Mouse (Mus musculus): ENCODE measurements around the gene Clca3a2. TPM values are rescaled to one million over a fixed set of nuclear protein-coding genes. Genes with fewer than 3 reads are reported as not detected.
"Not testable (repeated sequence)": the region's sequence is repeated elsewhere in the genome, so short reads cannot be mapped to it uniquely, and the experiment has no call there.

The Clca3a2 gene
- 0.15 TPM in 1 of 2 replicates, not detected in the other for polyA plus RNA-seq (2016; fragmentation: Nextera tagmentation; extraction: Ambion mirVana)

GRCm38 (mm10) chr3:144819219-144819618 is at the start of gene Clca3a2:
Clca3a2 (minus strand) TSS chr3:144819494.
- not testable (repeated sequence) for H3K9ac ChIP-seq; H3K27ac ChIP-seq; H3K4me1 ChIP-seq; H3K4me2 ChIP-seq; H3K4me3 ChIP-seq (replicated peaks); H3K36me3 ChIP-seq (replicated peaks); ATAC-seq (ENCODE audit: low FRiP score); H3K9me3 ChIP-seq; H3K27me3 ChIP-seq
- WGBS, result 79% methylated on average over 6 of the region's 6 CpGs

DNA sequence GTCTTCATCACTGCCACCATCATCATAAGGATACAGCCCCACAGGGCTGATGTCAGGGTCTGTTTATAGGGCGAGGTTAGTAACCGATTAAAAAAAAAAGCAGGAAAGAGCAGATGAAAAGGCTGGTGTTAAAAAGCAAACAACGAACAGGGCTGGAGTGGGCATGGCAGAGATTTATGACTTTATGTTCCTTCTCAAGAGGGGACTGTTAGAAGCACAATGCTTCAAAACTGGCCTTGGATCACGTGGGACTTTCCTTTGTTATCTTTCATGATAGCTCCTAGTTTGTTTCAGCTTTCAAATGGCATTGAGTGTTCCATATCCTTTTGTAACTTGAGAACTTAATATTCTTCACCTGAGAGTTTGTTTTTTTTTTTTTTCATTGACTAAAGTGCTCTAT is 30.3 kb upstream of the Clca3a2 start:
- Histone ChIP-seq H3K27me3 (no peaks in the 10 kb centered on the region), H3K9ac (no peak overlapping the region), H3K27ac (no peak overlapping the region), H3K4me1 (no peaks in the 10 kb centered on the region), H3K9me3 (no peaks in the 10 kb centered on the region), H3K4me3 (replicated peaks) (no peak overlapping the region), H3K4me2 (no peak overlapping the region), H3K36me3 (replicated peaks) (no peaks in the 10 kb centered on the region)
- no peak for ATAC-seq (ENCODE audit: low FRiP score)
- 82% methylated on average over 4 of the region's 4 CpGs for WGBS

DNA sequence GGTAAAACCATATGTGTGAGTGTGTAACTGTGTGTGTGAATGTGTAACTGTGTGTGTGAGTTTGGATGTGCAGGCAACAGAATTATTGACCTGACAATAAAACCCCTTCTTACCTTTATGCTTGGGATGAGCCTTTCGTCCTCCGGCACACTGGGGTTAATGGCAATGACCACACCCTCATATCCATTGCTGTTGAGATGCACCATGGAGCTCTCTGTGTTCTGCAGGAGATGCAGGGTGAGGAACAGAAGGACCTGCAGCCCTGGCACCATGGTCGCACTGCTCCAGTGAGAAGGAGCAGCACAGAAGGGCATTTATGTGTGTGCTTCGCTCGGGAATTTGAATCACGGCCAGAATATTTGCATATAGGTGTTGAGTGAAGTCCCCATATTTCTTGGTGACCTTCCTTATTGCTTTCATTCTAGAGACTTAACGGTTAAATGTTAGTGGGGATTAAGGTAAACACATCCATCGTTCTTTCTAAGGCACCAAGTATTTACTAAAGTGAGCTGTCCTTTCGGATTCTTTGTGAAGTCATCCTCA is 29.8 kb upstream of the Clca3a2 start, which contains the start of gene Clca3b:
Gene Clca3b (minus strand): TSS at position 344 of the 543 bp plus-strand sequence.
- not testable (repeated sequence) for ATAC-seq (ENCODE audit: low FRiP score); H3K4me3 ChIP-seq (replicated peaks); H3K36me3 ChIP-seq (replicated peaks); H3K4me2 ChIP-seq; H3K4me1 ChIP-seq; H3K27me3 ChIP-seq; H3K27ac ChIP-seq; H3K9me3 ChIP-seq; H3K9ac ChIP-seq
- WGBS, result 94% methylated on average over 9 of the region's 9 CpGs

DNA sequence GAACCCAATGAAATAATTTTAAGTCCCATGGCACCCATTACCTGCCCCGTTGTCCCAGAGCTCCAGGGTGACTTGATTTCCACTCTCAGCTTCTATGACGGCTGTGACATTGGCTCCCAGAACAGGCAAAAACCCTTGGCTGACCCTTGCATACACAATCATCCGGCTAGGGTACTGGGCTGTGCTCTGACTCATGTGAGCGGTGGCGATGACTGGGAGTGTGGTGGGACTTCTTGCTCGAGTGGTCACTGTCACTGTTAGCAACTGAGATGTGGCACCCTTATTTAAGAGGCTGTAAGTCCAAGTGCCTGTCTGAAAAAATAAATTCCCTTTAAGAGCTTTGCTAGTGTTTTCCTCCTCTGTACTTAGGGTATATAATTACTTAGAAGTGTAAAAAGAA is 8.0 kb upstream of the Clca3a2 start:
- Histone ChIP-seq H3K9me3 (no peaks in the 10 kb centered on the region), H3K27ac (no peak overlapping the region), H3K27me3 (no peaks in the 10 kb centered on the region), H3K4me3 (replicated peaks) (no peak overlapping the region), H3K36me3 (replicated peaks) (no peaks in the 10 kb centered on the region), H3K4me2 (no peak overlapping the region), H3K4me1 (no peaks in the 10 kb centered on the region), H3K9ac (no peak overlapping the region)
- no peak for ATAC-seq (ENCODE audit: low FRiP score)
- 89% methylated on average over 6 of the region's 6 CpGs for WGBS

- Histone ChIP-seq H3K4me2 (no peak overlapping the region), H3K4me1 (no peaks in the 10 kb centered on the region), H3K9me3 (no peaks in the 10 kb centered on the region), H3K4me3 (replicated peaks) (no peak overlapping the region), H3K36me3 (replicated peaks) (no peaks in the 10 kb centered on the region), H3K27me3 (no peaks in the 10 kb centered on the region), H3K9ac (no peak overlapping the region), H3K27ac (no peak overlapping the region)
- ATAC-seq (ENCODE audit: low FRiP score), result peak; percentile 88
- WGBS, result 21% methylated on average over 10 of the region's 10 CpGs
Measured at GRCm38 (mm10) chr3:144825151-144825550, 5.9 kb upstream of the Clca3a2 start.

DNA sequence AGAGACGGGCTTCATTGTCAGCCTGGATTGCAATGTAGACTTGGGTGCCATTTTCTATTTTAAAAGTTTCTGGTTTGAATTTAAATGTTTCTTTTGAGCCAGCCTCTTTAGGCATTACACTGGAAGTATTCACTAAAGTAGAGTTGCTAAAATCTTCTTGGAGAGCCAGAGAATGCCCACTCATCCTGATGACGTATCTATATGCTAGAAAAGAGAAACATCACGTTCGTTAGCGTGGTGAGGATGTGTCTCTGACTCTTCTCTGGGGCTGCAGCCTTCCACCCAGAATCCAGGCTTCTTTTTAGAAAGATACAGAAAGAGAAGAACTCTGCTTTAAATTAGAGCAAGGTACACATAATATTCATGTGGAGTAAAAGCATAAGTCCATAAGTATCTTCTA is 4.0 kb upstream of the Clca3a2 start:
- no peaks in the 10 kb centered on the region for H3K9me3 ChIP-seq
- H3K4me1 ChIP-seq, result no peaks in the 10 kb centered on the region
- no peak overlapping the region for H3K27ac ChIP-seq
- no peak overlapping the region for H3K4me3 ChIP-seq (replicated peaks)
- H3K4me2 ChIP-seq, result no peak overlapping the region
- no peaks in the 10 kb centered on the region for H3K27me3 ChIP-seq
- no peaks in the 10 kb centered on the region for H3K36me3 ChIP-seq (replicated peaks)
- no peak overlapping the region for H3K9ac ChIP-seq
- ATAC-seq (ENCODE audit: low FRiP score), result no peak
- WGBS, result 73% methylated on average over 5 of the region's 5 CpGs

GRCm38 (mm10) chr3:144820632-144821031 is 1.3 kb upstream of the Clca3a2 start:
- 71% methylated on average over 1 of the region's 1 CpGs for WGBS
- H3K4me2 ChIP-seq, result no peak overlapping the region
- no peaks in the 10 kb centered on the region for H3K9me3 ChIP-seq
- no peak overlapping the region for H3K9ac ChIP-seq
- no peak overlapping the region for H3K4me3 ChIP-seq (replicated peaks)
- no peak overlapping the region for H3K27ac ChIP-seq
- ATAC-seq (ENCODE audit: low FRiP score), result no peak
- no peaks in the 10 kb centered on the region for H3K36me3 ChIP-seq (replicated peaks)
- no peaks in the 10 kb centered on the region for H3K27me3 ChIP-seq
- no peaks in the 10 kb centered on the region for H3K4me1 ChIP-seq

DNA sequence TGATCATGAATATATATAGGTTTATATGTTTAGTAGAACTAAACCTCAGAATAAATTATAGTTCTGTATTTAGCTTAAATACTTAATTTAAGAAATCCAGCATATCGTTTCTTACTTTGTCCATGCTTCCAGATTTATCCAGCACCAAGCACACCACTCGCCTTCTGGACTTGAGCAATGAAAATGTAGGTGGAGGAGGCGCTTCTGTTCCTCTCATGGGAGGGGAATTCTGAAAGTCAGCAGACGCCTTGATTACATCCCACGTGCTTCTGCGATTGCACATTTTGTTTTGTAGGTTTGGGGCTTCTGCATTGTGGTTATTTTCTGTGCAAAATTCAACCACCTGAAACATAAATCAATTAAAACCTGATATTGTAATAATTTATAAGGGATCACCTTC is 6.0 kb downstream of the Clca3a2 start:
- not testable (repeated sequence) for ATAC-seq (ENCODE audit: low FRiP score)
- 91% methylated on average over 6 of the region's 6 CpGs for WGBS

GRCm38 (mm10) chr3:144811821-144812220 is 7.5 kb downstream of the Clca3a2 start:
- ATAC-seq (ENCODE audit: low FRiP score), result no peak
- no peak overlapping the region for H3K4me3 ChIP-seq (replicated peaks)
- no peak overlapping the region for H3K27ac ChIP-seq
- H3K27me3 ChIP-seq, result no peaks in the 10 kb centered on the region
- 33% methylated on average over 3 of the region's 3 CpGs for WGBS
- H3K4me1 ChIP-seq, result no peaks in the 10 kb centered on the region
- no peak overlapping the region for H3K9ac ChIP-seq
- H3K4me2 ChIP-seq, result no peak overlapping the region
- H3K9me3 ChIP-seq, result no peaks in the 10 kb centered on the region
- no peaks in the 10 kb centered on the region for H3K36me3 ChIP-seq (replicated peaks)

More for the DNA sequence above, 6.0 kb downstream of the Clca3a2 start:
- not testable (repeated sequence) for H3K9ac ChIP-seq; H3K27ac ChIP-seq; H3K36me3 ChIP-seq (replicated peaks); H3K4me1 ChIP-seq; H3K27me3 ChIP-seq; H3K4me2 ChIP-seq; H3K9me3 ChIP-seq; H3K4me3 ChIP-seq (replicated peaks)

- H3K27me3 ChIP-seq; H3K4me2 ChIP-seq; H3K27ac ChIP-seq; H3K4me3 ChIP-seq (replicated peaks); H3K9me3 ChIP-seq; H3K4me1 ChIP-seq; H3K9ac ChIP-seq; H3K36me3 ChIP-seq (replicated peaks): not testable (repeated sequence)
- peak; percentile 57; the same call in 1 of the 2 replicates for ATAC-seq (ENCODE audit: low FRiP score)
- WGBS, result 68% methylated on average over 16 of the region's 17 CpGs
Measured at GRCm38 (mm10) chr3:144808153-144808925, 11.0 kb downstream of the Clca3a2 start.

DNA sequence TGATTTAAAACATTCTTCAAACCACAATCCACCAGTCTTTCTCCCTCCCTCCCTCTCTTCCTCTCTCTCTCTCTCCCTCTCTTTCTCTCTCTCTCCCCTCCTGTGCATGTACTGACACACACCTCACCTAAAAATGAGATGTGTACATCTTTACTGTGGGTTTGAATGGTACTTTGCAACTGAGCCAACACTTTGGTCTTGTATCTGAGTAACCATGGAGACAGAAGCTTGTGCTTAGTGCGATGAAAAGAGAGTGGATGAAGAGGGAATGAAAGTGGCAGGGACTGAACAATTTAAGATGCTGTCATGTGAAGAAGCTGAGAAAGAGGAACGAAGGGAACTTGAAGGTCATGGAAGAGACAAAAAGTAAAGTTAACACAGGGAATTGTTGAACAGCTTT is 12.7 kb downstream of the Clca3a2 start:
- not testable (repeated sequence) for H3K36me3 ChIP-seq (replicated peaks); H3K4me3 ChIP-seq (replicated peaks); H3K4me1 ChIP-seq; H3K27ac ChIP-seq; H3K9me3 ChIP-seq; ATAC-seq (ENCODE audit: low FRiP score); H3K9ac ChIP-seq; H3K27me3 ChIP-seq; H3K4me2 ChIP-seq
- 58% methylated on average over 2 of the region's 2 CpGs for WGBS

- Histone ChIP-seq H3K9ac (no peak overlapping the region), H3K36me3 (replicated peaks) (no peaks in the 10 kb centered on the region), H3K4me2 (no peak overlapping the region), H3K9me3 (no peaks in the 10 kb centered on the region), H3K4me1 (no peaks in the 10 kb centered on the region), H3K27ac (no peak overlapping the region), H3K4me3 (replicated peaks) (no peak overlapping the region), H3K27me3 (no peaks in the 10 kb centered on the region)
- ATAC-seq (ENCODE audit: low FRiP score), result no peak
- WGBS, result 36% methylated on average over 8 of the region's 8 CpGs
Measured at GRCm38 (mm10) chr3:144801861-144802260, 17.4 kb downstream of the Clca3a2 start.
